Mouse (Mus musculus) limb, embryonic 13.5 days (tissue): ENCODE measurements at regions not wholly inside any gene's neighbourhood (a gene's known extent, or its start where the extent isn't known, plus 50 kb on each side); places are given as distances from the start of the nearest gene placed in this dataset.
A peak's percentile ranks its signal among the peaks of the same experiment; 100 is the strongest.

Experiments used
- ATAC-seq: fragments of 200-750 bp; cut with Nextera tagmentation; 2 replicates; pipeline ENCODE4 v1.8.0; 2017; ENCODE audit warnings: low read depth, moderate number of reproducible peaks, moderate TSS enrichment; ENCODE audit not compliant: low FRiP score
- H3K27ac ChIP-seq: fragments of 300-500 bp; sonication (generic); 2 replicates; pipeline ENCODE4 v1.5.1; 2015; ENCODE audit warnings: inconsistent platforms, mild to moderate bottlenecking, moderate library complexity
- H3K27me3 ChIP-seq: fragments of 300-500 bp; sonication (generic); 2 replicates; pipeline ENCODE4 v1.6.1; 2015; ENCODE audit warnings: mild to moderate bottlenecking, inconsistent platforms
- H3K36me3 ChIP-seq: fragments of 300-500 bp; sonication (generic); 2 replicates; pipeline ENCODE4 v1.6.1; 2015; ENCODE audit warnings: inconsistent platforms, mild to moderate bottlenecking, moderate library complexity
- H3K4me1 ChIP-seq: fragments of 300-500 bp; sonication (generic); 2 replicates; pipeline ENCODE4 v1.6.1; 2015; ENCODE audit warnings: inconsistent platforms
- H3K4me2 ChIP-seq: fragments of 300-500 bp; sonication (generic); replicated peaks from 2 replicates; pipeline ENCODE4 v1.6.1; 2015; ENCODE audit warnings: inconsistent platforms, mild to moderate bottlenecking, moderate library complexity
- H3K4me3 ChIP-seq: fragments of 300-500 bp; sonication (generic); 2 replicates; pipeline ENCODE4 v1.5.1; 2015; ENCODE audit warnings: moderate library complexity, mild to moderate bottlenecking, inconsistent platforms
- H3K9ac ChIP-seq: fragments of 300-500 bp; sonication (generic); 2 replicates; pipeline ENCODE4 v1.6.1; 2015; ENCODE audit warnings: mild to moderate bottlenecking, inconsistent platforms
- H3K9me3 ChIP-seq: fragments of 300-500 bp; sonication (generic); 2 replicates; pipeline ENCODE4 v1.6.1; 2016; ENCODE audit warnings: inconsistent platforms
- WGBS: fragments of 180-500 bp; shearing (Covaris S2); methylation state at CpG from one replicate; pipeline ENCODE4 v1.1.7; 2015; 5-methylcytosine and 5-hydroxymethylcytosine counted together

GRCm38 (mm10) chr6:66151786-66152185 is 199.4 kb downstream of the 4930544G11Rik start:
- H3K4me3 ChIP-seq = no peak overlapping the region
- no peaks in the 10 kb centered on the region for H3K27me3 ChIP-seq
- WGBS = 54% methylated on average over 3 of the region's 3 CpGs
- no peaks in the 10 kb centered on the region for H3K4me1 ChIP-seq
- ATAC-seq = no peak
- H3K27ac ChIP-seq = no peak overlapping the region
- no peaks in the 10 kb centered on the region for H3K9me3 ChIP-seq
- H3K9ac ChIP-seq = no peak overlapping the region
- H3K36me3 ChIP-seq = no peaks in the 10 kb centered on the region
- no peak overlapping the region for H3K4me2 ChIP-seq

DNA sequence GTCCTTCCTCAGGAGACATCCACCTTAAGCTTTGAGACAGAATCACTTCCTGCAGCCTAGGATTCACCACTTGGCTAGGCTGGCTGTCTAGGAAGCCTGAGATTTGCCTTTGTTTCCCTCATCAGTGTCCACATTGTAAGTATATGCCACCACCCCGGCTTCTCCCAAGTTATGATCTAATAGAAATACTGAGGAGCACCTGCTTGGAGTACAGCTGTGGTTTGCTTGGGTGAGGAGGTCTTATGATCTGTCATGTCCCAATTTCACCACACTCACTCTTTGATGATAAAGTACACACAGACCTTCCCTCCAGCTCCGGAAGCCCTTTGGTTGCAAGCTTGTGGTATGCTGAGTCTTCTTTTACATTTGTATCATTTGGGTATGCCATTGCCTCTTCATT is 202.4 kb downstream of the 4930544G11Rik start:
- 98% methylated on average over 2 of the region's 2 CpGs for WGBS
- Histone ChIP-seq H3K27ac (no peak overlapping the region), H3K9ac (no peak overlapping the region), H3K4me3 (no peak overlapping the region), H3K27me3 (no peaks in the 10 kb centered on the region), H3K9me3 (no peaks in the 10 kb centered on the region), H3K4me1 (no peaks in the 10 kb centered on the region), H3K36me3 (no peaks in the 10 kb centered on the region), H3K4me2 (no peak overlapping the region)
- no peak for ATAC-seq

DNA sequence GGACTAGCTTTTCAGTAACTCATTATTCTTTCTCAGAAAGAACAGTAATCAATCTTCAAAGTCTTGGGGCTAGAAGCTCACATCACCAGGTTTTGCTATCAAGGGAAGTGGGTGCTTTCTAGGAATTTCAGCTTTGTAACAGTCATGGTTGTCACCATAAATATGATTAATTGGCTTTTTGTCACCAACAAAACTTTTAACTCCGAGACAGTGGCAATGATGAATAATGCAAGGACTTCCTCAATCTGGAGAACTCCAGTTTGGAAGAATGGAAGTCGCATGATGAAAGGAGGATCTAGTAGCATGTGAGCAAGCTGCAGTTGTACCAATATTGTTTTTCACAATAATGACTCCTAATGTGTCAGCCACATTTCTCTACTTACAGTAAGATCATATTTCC is 208.4 kb downstream of the 4930544G11Rik start:
- 50% methylated on average over 2 of the region's 2 CpGs for WGBS
- no peak for ATAC-seq

GRCm38 (mm10) chr6:66168913-66169312 is 216.5 kb downstream of the 4930544G11Rik start:
- H3K9ac ChIP-seq = no peak overlapping the region
- H3K4me1 ChIP-seq = no peaks in the 10 kb centered on the region
- H3K36me3 ChIP-seq = no peaks in the 10 kb centered on the region
- no peaks in the 10 kb centered on the region for H3K27me3 ChIP-seq
- no peak overlapping the region for H3K27ac ChIP-seq
- H3K4me3 ChIP-seq = no peak overlapping the region
- no peaks in the 10 kb centered on the region for H3K9me3 ChIP-seq
- WGBS = 65% methylated on average over 3 of the region's 3 CpGs
- no peak overlapping the region for H3K4me2 ChIP-seq
- ATAC-seq = no peak

More for the DNA sequence above, 208.4 kb downstream of the 4930544G11Rik start:
- no peak overlapping the region for H3K4me2 ChIP-seq
- H3K4me1 ChIP-seq = no peaks in the 10 kb centered on the region
- no peaks in the 10 kb centered on the region for H3K9me3 ChIP-seq
- no peaks in the 10 kb centered on the region for H3K27me3 ChIP-seq
- no peak overlapping the region for H3K9ac ChIP-seq
- H3K27ac ChIP-seq = no peak overlapping the region
- H3K4me3 ChIP-seq = no peak overlapping the region
- no peaks in the 10 kb centered on the region for H3K36me3 ChIP-seq

GRCm38 (mm10) chr6:66197990-66198389 is 245.6 kb downstream of the 4930544G11Rik start:
- peaks cover 23% of the 10 kb centered on the region for H3K4me1 ChIP-seq
- H3K9ac ChIP-seq = no peak overlapping the region
- H3K4me3 ChIP-seq = no peak overlapping the region
- ATAC-seq = no peak
- no peak overlapping the region for H3K27ac ChIP-seq
- 83% methylated on average over 1 of the region's 1 CpGs for WGBS
- no peak overlapping the region for H3K4me2 ChIP-seq
- H3K9me3 ChIP-seq = no peaks in the 10 kb centered on the region
- no peaks in the 10 kb centered on the region for H3K36me3 ChIP-seq
- H3K27me3 ChIP-seq = no peaks in the 10 kb centered on the region

DNA sequence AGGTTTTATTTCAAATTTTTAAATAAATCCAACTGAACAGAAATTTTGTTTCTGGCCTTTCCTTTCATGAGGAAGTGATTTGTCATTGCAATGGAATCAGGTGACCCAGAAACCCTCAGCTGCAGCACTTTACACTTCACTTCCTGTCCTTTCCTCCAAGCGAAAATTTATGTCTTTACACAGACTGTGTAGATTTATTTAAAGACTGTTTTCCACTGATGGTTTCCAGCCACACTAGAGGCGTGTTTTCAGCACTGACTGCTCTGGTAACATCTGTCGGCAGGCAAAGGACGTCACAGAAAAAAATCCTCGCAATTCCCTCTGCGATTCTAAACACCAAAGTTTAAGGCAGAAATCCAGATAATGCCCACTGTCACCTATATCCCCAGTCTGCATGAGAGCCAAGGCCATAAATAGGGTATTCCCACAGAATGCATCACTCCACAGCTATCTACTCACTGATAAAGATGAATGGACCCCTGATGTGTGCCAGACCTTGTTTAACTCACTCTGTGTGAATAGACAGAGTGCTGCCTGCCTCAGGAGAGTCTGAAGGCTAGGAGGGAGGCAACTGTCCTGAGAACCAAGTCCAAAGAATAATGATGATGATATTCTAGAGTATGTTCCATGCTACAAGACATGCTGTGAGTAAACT is 247.9 kb downstream of the 4930544G11Rik start:
- Histone ChIP-seq H3K4me3 (no peak overlapping the region), H3K27ac (peak overlapping the region; percentile 65; the same call in 1 of the 2 replicates), H3K9me3 (no peaks in the 10 kb centered on the region), H3K36me3 (no peaks in the 10 kb centered on the region), H3K9ac (no peak overlapping the region), H3K4me1 (peaks cover 23% of the 10 kb centered on the region), H3K27me3 (no peaks in the 10 kb centered on the region), H3K4me2 (peak overlapping the region; percentile 31)
- ATAC-seq = peak; percentile 71
- WGBS = 6% methylated on average over 6 of the region's 6 CpGs

- 34% methylated on average over 5 of the region's 5 CpGs for WGBS
- Histone ChIP-seq H3K36me3 (no peaks in the 10 kb centered on the region), H3K4me3 (no peak overlapping the region), H3K4me2 (no peak overlapping the region), H3K9me3 (no peaks in the 10 kb centered on the region), H3K27me3 (no peaks in the 10 kb centered on the region), H3K9ac (no peak overlapping the region), H3K4me1 (no peaks in the 10 kb centered on the region), H3K27ac (no peak overlapping the region)
- ATAC-seq = no peak
Observed at GRCm38 (mm10) chr6:66206197-66206925, 254.0 kb downstream of the 4930544G11Rik start.

DNA sequence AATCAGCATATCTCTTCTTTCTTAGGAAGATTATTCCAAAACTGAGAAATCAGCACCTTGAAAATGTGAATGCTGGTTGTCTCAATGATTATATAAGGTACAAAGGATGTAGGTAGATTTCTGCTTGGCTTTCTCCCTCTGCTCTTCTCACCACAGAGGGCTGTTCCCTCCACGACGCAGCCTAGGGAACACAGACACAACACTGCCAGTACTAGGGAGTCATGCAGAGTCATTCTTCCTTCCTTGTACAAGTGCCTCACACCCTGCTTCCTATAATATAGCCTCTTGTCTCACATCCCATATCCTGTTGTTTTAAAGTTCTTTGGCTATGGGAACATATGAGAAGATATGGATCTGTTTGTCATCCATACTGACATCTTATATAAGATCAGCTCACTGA is 265.1 kb downstream of the 4930544G11Rik start:
- H3K9ac ChIP-seq = no peak overlapping the region
- WGBS = 55% methylated on average over 2 of the region's 2 CpGs
- no peaks in the 10 kb centered on the region for H3K36me3 ChIP-seq
- ATAC-seq = no peak
- H3K4me1 ChIP-seq = no peaks in the 10 kb centered on the region
- H3K27ac ChIP-seq = no peak overlapping the region
- H3K4me3 ChIP-seq = no peak overlapping the region
- no peak overlapping the region for H3K4me2 ChIP-seq
- no peaks in the 10 kb centered on the region for H3K9me3 ChIP-seq
- no peaks in the 10 kb centered on the region for H3K27me3 ChIP-seq

GRCm38 (mm10) chr6:66224164-66224903 is 271.9 kb downstream of the 4930544G11Rik start:
- Histone ChIP-seq H3K4me1 (peaks cover 14% of the 10 kb centered on the region; the same call in 1 of the 2 replicates), H3K4me2 (no peak overlapping the region), H3K4me3 (no peak overlapping the region), H3K36me3 (no peaks in the 10 kb centered on the region), H3K27me3 (no peaks in the 10 kb centered on the region), H3K9me3 (no peaks in the 10 kb centered on the region), H3K9ac (no peak overlapping the region), H3K27ac (no peak overlapping the region; the same call in 1 of the 2 replicates)
- peak; percentile 77 for ATAC-seq
- WGBS = 50% methylated on average over 4 of the region's 4 CpGs

DNA sequence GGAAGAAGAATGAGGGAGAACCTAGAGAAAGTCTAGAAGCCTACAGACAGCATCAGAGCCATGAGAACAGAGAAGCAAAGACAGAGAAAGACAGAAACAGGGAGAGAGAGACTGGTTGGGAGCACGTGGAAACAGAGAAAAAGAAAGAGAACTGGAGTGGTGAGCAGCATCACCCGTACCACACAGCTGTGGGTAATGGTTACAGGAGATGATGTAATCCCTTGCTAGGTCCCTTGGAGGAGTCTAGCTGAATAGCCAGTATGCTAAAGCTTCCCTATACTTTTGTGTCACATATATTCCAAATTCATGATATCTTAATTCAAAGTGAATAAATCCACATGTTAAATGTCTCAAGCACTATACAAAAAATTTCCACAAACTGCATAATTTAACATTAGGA is 284.0 kb downstream of the 4930544G11Rik start:
- Histone ChIP-seq H3K27ac (no peak overlapping the region), H3K4me1 (no peaks in the 10 kb centered on the region), H3K9ac (no peak overlapping the region), H3K9me3 (no peaks in the 10 kb centered on the region), H3K36me3 (no peaks in the 10 kb centered on the region), H3K27me3 (no peaks in the 10 kb centered on the region), H3K4me3 (no peak overlapping the region), H3K4me2 (no peak overlapping the region)
- no peak for ATAC-seq
- 57% methylated on average over 2 of the region's 2 CpGs for WGBS

DNA sequence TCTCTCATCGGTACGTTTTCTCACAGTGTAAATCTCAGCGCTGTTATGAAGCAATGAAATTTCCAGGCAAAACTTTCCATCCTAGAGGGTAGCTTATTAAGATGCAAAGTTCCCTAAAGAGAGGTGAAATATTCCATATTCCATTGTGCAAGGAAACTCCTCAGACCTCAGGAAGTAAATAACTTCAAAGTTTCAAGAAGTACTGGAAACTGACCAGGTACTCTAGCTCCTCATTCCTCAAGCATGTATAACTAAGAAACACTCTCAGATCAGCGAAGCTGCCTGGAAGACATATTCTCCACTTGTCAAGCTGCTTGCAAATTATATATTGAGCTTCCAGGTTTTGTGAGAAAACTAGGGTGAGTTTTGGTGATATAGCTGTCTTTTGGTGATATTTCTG is 279.8 kb upstream of the Mad2l1 start:
- 87% methylated on average over 4 of the region's 4 CpGs for WGBS
- no peaks in the 10 kb centered on the region for H3K36me3 ChIP-seq

DNA sequence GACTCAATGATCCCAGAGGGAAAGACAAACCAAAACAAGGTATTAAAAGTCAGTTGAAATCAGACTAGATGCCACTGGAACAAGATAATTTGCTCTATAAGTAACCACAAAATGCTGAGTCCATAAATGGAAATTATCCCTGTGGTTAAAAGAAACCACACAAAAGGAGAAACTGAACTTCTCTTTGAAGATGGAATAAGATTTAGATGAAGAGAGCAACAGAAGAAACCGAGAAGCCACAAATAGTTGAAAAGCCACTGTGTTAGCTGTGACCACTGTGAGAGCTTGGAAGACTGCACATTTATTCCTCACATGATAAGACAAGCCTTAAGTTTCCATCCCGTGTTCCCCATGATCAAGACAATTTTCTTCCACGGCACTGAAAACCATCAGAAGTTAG is 271.8 kb upstream of the Mad2l1 start:
- Histone ChIP-seq H3K27me3 (no peaks in the 10 kb centered on the region), H3K4me2 (no peak overlapping the region), H3K9ac (no peak overlapping the region), H3K4me3 (no peak overlapping the region), H3K27ac (no peak overlapping the region), H3K4me1 (peaks cover 9% of the 10 kb centered on the region; the same call in 1 of the 2 replicates), H3K9me3 (no peaks in the 10 kb centered on the region), H3K36me3 (no peaks in the 10 kb centered on the region)
- 74% methylated on average over 3 of the region's 3 CpGs for WGBS
- no peak for ATAC-seq

More for the DNA sequence above, 279.8 kb upstream of the Mad2l1 start:
- Histone ChIP-seq H3K27ac (no peak overlapping the region), H3K4me1 (peaks cover 3% of the 10 kb centered on the region; the same call in 1 of the 2 replicates), H3K4me2 (no peak overlapping the region), H3K27me3 (no peaks in the 10 kb centered on the region), H3K4me3 (no peak overlapping the region), H3K9ac (no peak overlapping the region), H3K9me3 (no peaks in the 10 kb centered on the region)
- no peak for ATAC-seq
